Mouse (Mus musculus) E14TG2a.4 (cell line): Measurements from ENCODE around the gene Rnf169.

ENCODE experiments used
- CTCF ChIP-seq: conservative IDR thresholded peaks from 2 replicates; pipeline ENCODE4 v1.5.1; 2014; ENCODE audit warnings: low read length
- NANOG ChIP-seq: IDR thresholded peaks from 2 replicates; pipeline ENCODE4 v1.6.1; 2014; ENCODE audit warnings: borderline replicate concordance, low read length, mixed read lengths
- POU5F1 ChIP-seq: IDR thresholded peaks from 2 replicates; pipeline ENCODE4 v1.6.1; 2014; ENCODE audit warnings: low read length, borderline replicate concordance

DNA sequence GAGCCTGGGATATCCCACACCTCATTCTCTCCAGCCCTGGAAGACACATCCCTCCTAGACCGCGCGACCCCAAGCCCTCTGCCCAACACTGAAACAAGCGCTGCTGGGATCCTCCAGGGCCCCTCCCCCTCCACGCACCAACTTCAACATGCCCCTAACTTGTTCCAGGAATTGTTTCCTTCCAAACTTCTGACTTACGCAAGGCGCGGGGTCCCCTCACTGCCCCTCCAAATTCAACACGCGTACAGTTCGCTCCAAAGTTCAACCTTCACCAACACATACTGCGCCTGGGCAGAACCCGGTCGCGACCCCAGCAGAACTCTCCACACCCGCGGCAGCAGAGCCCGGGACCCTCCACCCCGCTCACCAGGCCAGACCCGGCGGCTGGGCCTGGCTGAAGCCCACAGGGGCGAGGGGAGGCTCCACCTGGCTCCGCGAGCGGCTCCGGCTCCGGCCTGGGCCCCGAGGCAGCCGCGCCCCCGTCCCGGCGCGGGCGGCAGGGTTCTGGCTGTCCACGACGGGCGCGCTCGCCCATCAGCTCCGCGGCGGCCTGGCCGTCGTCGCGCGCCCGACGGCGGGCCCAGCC, 609 bp downstream of the Rnf169 start:
- TF ChIP-seq CTCF (no peak), NANOG (no peak), POU5F1 (no peak)
